Mouse (Mus musculus): Measurements from ENCODE around the gene Lmln. TPM values are rescaled to one million over a fixed set of nuclear protein-coding genes. Genes with fewer than 3 reads are reported as not detected.
"Not testable (repeated sequence)": the region's sequence is repeated elsewhere in the genome, so short reads cannot be mapped to it uniquely, and the experiment has no call there.

The Lmln gene
- polyA plus RNA-seq, 1 experiment = 12.2 TPM

DNA sequence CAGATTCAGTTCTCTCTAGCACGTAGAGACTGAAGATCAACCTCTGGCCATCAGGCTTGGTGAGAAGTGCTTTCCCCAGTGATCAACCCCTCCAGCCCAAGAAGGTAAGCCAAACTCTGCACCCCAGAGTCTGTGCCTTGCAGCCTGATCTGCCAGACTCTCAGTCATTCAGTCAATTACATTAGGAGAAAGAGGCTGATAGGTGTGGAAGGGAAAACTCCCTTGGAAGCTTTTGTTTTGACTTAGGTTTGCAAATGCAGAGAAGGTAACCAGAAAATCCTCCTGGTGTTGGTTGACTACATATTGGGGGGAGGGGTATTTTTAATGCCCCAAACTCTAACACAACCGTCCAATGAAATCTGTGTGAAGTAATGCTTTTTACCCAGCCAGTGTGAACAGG is 81.1 kb downstream of the Lmln start:
- Histone ChIP-seq H3K4me3 (replicated peaks; ENCODE audit: insufficient read depth, low read depth, low read length) (no peak overlapping the region), H3K27ac (ENCODE audit: insufficient read depth, low read length) (no peak overlapping the region), H3K27me3 (ENCODE audit: control insufficient read depth, insufficient read depth, low read length) (no peaks in the 10 kb centered on the region), H3K4me1 (ENCODE audit: control insufficient read depth, insufficient read depth, low read length) (no peaks in the 10 kb centered on the region)
- 84% methylated on average over 2 of the region's 2 CpGs for WGBS
- DNase-seq = no peak
- no peak for TF ChIP-seq POLR2A (IDR thresholded peaks at IDR 0.05; ENCODE audit: borderline replicate concordance, insufficient read depth, low read length)
- no peak for TF ChIP-seq CTCF (IDR thresholded peaks at IDR 0.05; ENCODE audit: borderline replicate concordance, insufficient read depth, low read depth, low read length)

DNA sequence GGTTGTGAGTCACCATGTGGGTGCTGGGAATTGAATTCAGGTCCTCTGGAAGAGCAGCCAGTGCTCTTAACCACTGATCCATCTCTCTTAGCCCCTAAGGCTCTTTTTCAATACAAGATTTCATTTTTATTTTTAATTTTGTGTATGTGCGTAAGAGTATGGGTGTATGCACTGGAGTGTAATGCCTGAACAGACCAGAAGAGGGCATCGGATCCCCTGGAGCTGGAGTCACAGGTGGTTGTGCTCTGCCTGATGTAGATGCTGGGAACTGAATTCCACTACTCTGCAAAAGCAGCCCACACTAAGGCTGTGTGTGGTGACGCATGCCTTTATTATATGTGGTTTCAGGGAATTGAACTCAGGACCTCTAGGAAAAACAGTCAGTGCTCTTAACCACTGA is 83.9 kb downstream of the Lmln start:
- H3K4me1 ChIP-seq (ENCODE audit: control insufficient read depth, insufficient read depth, low read length) = no peaks in the 10 kb centered on the region
- no peak for TF ChIP-seq CTCF (IDR thresholded peaks at IDR 0.05; ENCODE audit: borderline replicate concordance, insufficient read depth, low read depth, low read length)
- no peak for TF ChIP-seq POLR2A (IDR thresholded peaks at IDR 0.05; ENCODE audit: borderline replicate concordance, insufficient read depth, low read length)
- no peak overlapping the region for H3K27ac ChIP-seq (ENCODE audit: insufficient read depth, low read length)
- no peak overlapping the region for H3K4me3 ChIP-seq (replicated peaks; ENCODE audit: insufficient read depth, low read depth, low read length)
- WGBS = 95% methylated on average over 3 of the region's 3 CpGs
- no peak for DNase-seq
- no peaks in the 10 kb centered on the region for H3K27me3 ChIP-seq (ENCODE audit: control insufficient read depth, insufficient read depth, low read length)

GRCm38 (mm10) chr16:33148135-33148534 is 85.8 kb downstream of the Lmln start:
- no peak for DNase-seq
- Histone ChIP-seq H3K4me1 (ENCODE audit: control insufficient read depth, insufficient read depth, low read length) (peaks cover 2% of the 10 kb centered on the region; the same call in 1 of the 2 replicates), H3K4me3 (replicated peaks; ENCODE audit: insufficient read depth, low read depth, low read length) (no peak overlapping the region), H3K27ac (ENCODE audit: insufficient read depth, low read length) (no peak overlapping the region), H3K27me3 (ENCODE audit: control insufficient read depth, insufficient read depth, low read length) (no peaks in the 10 kb centered on the region)
- 88% methylated on average over 4 of the region's 4 CpGs for WGBS
- TF ChIP-seq POLR2A (IDR thresholded peaks at IDR 0.05; ENCODE audit: borderline replicate concordance, insufficient read depth, low read length) (no peak), CTCF (IDR thresholded peaks at IDR 0.05; ENCODE audit: borderline replicate concordance, insufficient read depth, low read depth, low read length) (no peak)

DNA sequence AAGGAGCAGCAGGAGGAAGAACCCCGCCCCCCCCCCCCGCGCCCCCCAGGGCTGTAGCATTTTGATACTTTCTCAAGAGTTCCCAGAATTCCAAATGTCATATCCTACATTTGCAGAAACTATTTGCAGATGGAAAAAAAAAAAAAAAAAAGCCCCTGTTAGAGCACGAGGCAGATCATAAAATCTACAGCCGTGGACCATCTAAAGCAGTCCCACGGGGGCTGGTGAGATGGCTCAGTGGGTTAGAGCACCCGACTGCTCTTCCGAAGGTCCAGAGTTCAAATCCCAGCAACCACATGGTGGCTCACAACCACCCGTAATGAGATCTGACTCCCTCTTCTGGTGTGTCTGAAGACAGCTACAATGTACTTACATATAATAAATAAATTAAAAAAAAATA is 88.6 kb downstream of the Lmln start:
- not testable (repeated sequence) for H3K4me3 ChIP-seq (replicated peaks; ENCODE audit: insufficient read depth, low read depth, low read length); H3K27me3 ChIP-seq (ENCODE audit: control insufficient read depth, insufficient read depth, low read length)

DNA sequence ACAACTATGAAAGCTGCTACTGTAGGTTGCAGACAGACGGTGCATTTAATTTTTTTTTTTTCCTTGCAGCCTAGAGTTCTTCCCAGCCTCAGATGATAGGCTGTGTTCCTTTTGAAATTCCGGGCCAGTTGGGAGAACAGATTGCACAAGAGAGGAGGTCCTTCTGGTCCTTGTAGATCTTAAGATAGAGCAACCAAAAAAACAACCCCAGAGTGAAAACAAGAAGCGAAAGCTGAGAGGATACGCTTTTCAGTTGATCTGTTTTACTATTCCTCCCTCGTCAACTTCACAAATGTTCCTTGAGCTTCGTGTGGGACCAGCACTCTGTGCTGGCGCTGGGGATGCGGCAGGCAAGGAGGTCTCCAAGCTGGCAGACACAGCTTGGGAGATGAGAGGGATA is 89.2 kb downstream of the Lmln start:
- WGBS = 36% methylated on average over 8 of the region's 8 CpGs
- H3K27me3 ChIP-seq (ENCODE audit: control insufficient read depth, insufficient read depth, low read length) = no peaks in the 10 kb centered on the region
- DNase-seq = peak; percentile 30 to 57
- peak overlapping the region; percentile 6; the same call in 1 of the 2 replicates for H3K27ac ChIP-seq (ENCODE audit: insufficient read depth, low read length)
- no peak overlapping the region for H3K4me3 ChIP-seq (replicated peaks; ENCODE audit: insufficient read depth, low read depth, low read length)
- TF ChIP-seq POLR2A (IDR thresholded peaks at IDR 0.05; ENCODE audit: borderline replicate concordance, insufficient read depth, low read length) (no peak), CTCF (IDR thresholded peaks at IDR 0.05; ENCODE audit: borderline replicate concordance, insufficient read depth, low read depth, low read length) (no peak)
- H3K4me1 ChIP-seq (ENCODE audit: control insufficient read depth, insufficient read depth, low read length) = peaks cover 2% of the 10 kb centered on the region; the same call in 1 of the 2 replicates

More for the DNA sequence above, 88.6 kb downstream of the Lmln start:
- H3K27ac ChIP-seq (ENCODE audit: insufficient read depth, low read length); DNase-seq; H3K4me1 ChIP-seq (ENCODE audit: control insufficient read depth, insufficient read depth, low read length): not testable (repeated sequence)
- WGBS = 76% methylated on average over 9 of the region's 9 CpGs

DNA sequence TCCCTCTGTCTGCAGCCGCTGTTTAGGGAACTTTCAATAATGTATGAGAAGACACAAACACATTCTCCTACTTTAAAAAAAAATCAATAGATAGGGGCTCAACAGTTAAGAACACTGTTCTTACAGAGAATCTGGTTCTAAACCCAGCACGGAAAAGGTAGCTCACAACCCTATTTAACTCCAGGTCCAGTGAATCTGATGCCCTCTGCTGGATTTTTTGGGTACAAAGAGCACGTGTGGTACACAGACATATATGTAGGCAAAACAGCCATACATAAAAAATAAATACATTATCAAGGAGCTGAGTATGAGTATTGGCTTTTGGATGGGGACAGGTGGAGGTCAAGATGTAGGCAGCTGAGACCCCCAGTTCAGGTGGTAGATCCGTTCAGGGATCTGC is 92.7 kb downstream of the Lmln start:
- 55% methylated on average over 4 of the region's 4 CpGs for WGBS
- no peak overlapping the region for H3K27ac ChIP-seq (ENCODE audit: insufficient read depth, low read length)
- H3K4me1 ChIP-seq (ENCODE audit: control insufficient read depth, insufficient read depth, low read length) = peaks cover 2% of the 10 kb centered on the region; the same call in 1 of the 2 replicates
- TF ChIP-seq POLR2A (IDR thresholded peaks at IDR 0.05; ENCODE audit: borderline replicate concordance, insufficient read depth, low read length) = no peak
- TF ChIP-seq CTCF (IDR thresholded peaks at IDR 0.05; ENCODE audit: borderline replicate concordance, insufficient read depth, low read depth, low read length) = no peak; the same call in 1 of the 2 replicates
- H3K4me3 ChIP-seq (replicated peaks; ENCODE audit: insufficient read depth, low read depth, low read length) = no peak overlapping the region
- peak in 1 of 2 experiments; percentile 26 for DNase-seq
- H3K27me3 ChIP-seq (ENCODE audit: control insufficient read depth, insufficient read depth, low read length) = no peaks in the 10 kb centered on the region

- WGBS = 41% methylated on average over 11 of the region's 11 CpGs
- Histone ChIP-seq H3K4me3 (replicated peaks; ENCODE audit: insufficient read depth, low read depth, low read length) (no peak overlapping the region), H3K4me1 (ENCODE audit: control insufficient read depth, insufficient read depth, low read length) (no peaks in the 10 kb centered on the region), H3K27ac (ENCODE audit: insufficient read depth, low read length) (no peak overlapping the region), H3K27me3 (ENCODE audit: control insufficient read depth, insufficient read depth, low read length) (no peaks in the 10 kb centered on the region)
- no peak for DNase-seq
- TF ChIP-seq CTCF (IDR thresholded peaks at IDR 0.05; ENCODE audit: borderline replicate concordance, insufficient read depth, low read depth, low read length) (no peak), POLR2A (IDR thresholded peaks at IDR 0.05; ENCODE audit: borderline replicate concordance, insufficient read depth, low read length) (no peak)
Observed at GRCm38 (mm10) chr16:33158006-33158405, 95.7 kb downstream of the Lmln start.

DNA sequence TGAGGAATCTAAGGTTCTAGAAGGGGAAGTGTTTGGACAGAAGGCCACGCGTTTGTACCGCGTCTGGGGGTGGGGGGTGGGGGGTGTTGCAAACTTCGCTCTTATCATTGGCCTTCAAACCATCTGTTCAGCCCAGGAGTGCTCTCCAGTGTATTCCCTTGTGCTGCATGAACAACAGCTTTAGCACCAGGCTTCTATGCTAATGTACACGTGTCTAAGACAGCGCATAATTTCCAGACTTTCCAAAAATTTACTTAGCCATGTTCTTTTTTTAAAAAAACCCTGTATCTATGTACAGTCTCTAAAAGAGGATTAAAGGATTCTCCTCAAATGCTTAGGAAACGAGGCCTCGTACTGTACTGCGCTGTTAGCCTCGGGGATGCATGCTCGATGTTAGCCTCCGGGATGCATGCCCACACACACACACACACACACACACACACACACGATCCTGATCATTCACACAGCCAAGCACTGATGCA is 96.3 kb downstream of the Lmln start:
- 80% methylated on average over 14 of the region's 14 CpGs for WGBS
- Histone ChIP-seq H3K27me3 (ENCODE audit: control insufficient read depth, insufficient read depth, low read length) (no peaks in the 10 kb centered on the region), H3K4me3 (replicated peaks; ENCODE audit: insufficient read depth, low read depth, low read length) (no peak overlapping the region), H3K4me1 (ENCODE audit: control insufficient read depth, insufficient read depth, low read length) (no peaks in the 10 kb centered on the region), H3K27ac (ENCODE audit: insufficient read depth, low read length) (no peak overlapping the region)
- no peak for TF ChIP-seq CTCF (IDR thresholded peaks at IDR 0.05; ENCODE audit: borderline replicate concordance, insufficient read depth, low read depth, low read length)
- TF ChIP-seq POLR2A (IDR thresholded peaks at IDR 0.05; ENCODE audit: borderline replicate concordance, insufficient read depth, low read length) = no peak
- DNase-seq = no peak

Measured in cerebellum, adult 2 months (tissue).